Mouse (Mus musculus) lung, adult 2 months (tissue): ENCODE results near the gene Rbmx2.

Experiments used
- CTCF ChIP-seq: fragments of 200-500 bp; IDR thresholded peaks from 2 replicates; pipeline ENCODE4 v1.5.1; 2011; ENCODE audit warnings: mild to moderate bottlenecking, low read length, control low read depth; ENCODE audit not compliant: insufficient read depth
- POLR2A ChIP-seq: fragments of 200-500 bp; IDR thresholded peaks from 2 replicates; pipeline ENCODE4 v1.6.1; 2011; ENCODE audit warnings: low read depth, mild to moderate bottlenecking, control low read depth, low read length, borderline replicate concordance; ENCODE audit errors: extremely low read depth

DNA sequence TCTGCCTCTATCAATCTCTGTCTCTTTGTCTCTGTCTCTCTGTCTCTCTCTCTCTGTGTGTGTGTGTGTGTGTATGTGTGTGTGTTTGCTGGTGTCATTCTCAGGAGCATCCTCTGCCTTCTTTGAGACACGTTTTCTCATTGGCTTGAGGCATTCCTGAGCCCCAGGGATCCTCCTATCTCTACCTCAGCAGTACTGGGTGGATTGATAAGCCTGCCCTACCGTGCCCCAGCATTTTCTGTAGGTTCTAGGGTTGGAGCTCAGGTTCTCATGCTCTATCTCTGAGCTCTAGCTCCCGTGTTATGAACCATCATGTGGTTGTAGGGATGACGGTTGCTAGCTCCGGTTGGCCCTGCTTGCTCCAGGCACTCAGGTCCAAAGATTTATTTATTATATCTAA is 10.9 kb upstream of the Rbmx2 start:
- TF ChIP-seq POLR2A (no peak), CTCF (no peak)
